Mouse (Mus musculus) adrenal gland, adult 8-10 months (tissue): ENCODE measurements at regions not wholly inside any gene's neighbourhood (a gene's known extent, or its start where the extent isn't known, plus 50 kb on each side); places are given as distances from the start of the nearest gene placed in this dataset.

Source experiments
- DNase-seq: peaks from one replicate; pipeline ENCODE4 v3.0.0; 2022

- DNase-seq, result no peak
These were observed 128.6 kb upstream of the H2al1a start for GRCm38 (mm10) chrX:11170416-11170815.

- DNase-seq, result no peak
These were observed 118.8 kb upstream of the H2al1a start for GRCm38 (mm10) chrX:11180194-11180816.

DNA sequence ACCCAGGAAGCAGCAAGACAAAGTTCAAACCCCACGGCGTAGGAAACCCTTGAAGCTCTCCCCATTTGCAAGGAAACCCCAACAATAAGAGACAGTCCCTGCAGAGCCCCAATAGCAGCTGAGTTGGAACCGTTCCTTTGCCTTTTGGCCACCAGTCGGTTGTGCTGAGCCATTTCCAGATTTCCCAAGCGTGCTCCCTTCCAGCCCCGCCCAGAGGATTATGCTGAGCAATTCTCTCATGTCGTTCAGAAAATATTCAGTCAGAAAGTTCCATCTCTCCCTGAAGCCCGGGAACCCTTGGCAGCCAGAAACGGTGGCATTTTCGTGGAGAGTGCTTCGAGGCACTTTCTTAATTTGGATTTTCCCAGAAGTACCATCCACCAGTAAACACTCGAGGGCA is 117.2 kb upstream of the H2al1a start:
- no peak for DNase-seq

- no peak for DNase-seq
These were observed 108.2 kb upstream of the H2al1a start for GRCm38 (mm10) chrX:11190851-11191250.

- DNase-seq, result peak; percentile 4
These were observed 94.9 kb upstream of the H2al1a start for GRCm38 (mm10) chrX:11204135-11204534.

GRCm38 (mm10) chrX:11209895-11210294 is 89.2 kb upstream of the H2al1a start:
- DNase-seq, result no peak

GRCm38 (mm10) chrX:11212811-11213210 is 86.2 kb upstream of the H2al1a start:
- DNase-seq, result no peak

DNA sequence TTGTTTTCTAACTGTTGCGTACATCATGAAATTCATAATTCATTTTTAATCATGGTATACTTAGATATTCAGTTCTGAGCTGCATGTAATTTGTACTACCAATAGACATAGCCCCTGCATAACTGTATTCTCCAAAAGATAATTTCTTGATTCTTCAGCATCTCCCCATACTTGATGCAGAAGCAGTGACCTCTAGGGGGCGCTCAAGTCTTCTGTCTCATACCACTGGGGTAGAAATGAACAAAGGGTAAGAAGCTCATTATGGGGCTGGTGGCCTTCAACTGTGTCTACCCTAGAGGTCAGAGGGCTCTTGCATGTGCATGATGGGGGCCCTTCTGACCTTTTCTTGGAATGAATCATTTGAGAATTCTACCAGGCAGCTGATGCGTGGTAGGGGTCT is 85.6 kb upstream of the H2al1a start:
- DNase-seq, result peak; percentile 4

- no peak for DNase-seq
These were observed 60.0 kb upstream of the H2al1a start for GRCm38 (mm10) chrX:11239066-11239465.

GRCm38 (mm10) chrX:11245576-11245975 is 53.5 kb upstream of the H2al1a start:
- no peak for DNase-seq
